Mouse (Mus musculus) cerebellum, adult (tissue): ENCODE measurements around the gene Olr1.

Experiments
- ATAC-seq: cut with Nextera tagmentation; 2 replicates; pipeline ENCODE4 v1.9.2; 2017; ENCODE audit warnings: mild to moderate bottlenecking, moderate library complexity, mixed read lengths; ENCODE audit not compliant: insufficient number of reproducible peaks, low FRiP score, low TSS enrichment

The Olr1 gene

DNA sequence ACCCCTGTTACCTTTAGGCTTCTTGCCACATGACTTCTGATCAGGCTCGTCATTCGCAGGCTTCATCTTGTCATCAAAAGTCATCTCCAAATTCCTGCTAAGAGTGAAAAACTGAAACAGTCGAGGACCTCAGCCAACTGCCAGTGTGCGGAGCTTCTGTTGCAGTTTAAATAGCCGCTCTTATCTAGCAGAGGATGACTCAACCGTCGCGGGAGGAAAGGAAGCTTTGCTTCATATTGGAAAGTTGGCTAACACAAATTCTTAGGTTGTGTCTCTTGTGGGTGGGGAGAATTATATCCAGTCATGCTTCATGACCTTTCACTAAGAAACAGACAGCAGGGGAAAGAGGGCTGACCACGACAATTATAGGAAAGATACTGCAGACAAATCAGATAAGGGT is at the start of gene Olr1:
Gene Olr1 (minus strand): TSS at position 142 of the 400 bp plus-strand sequence.
- no peak for ATAC-seq

DNA sequence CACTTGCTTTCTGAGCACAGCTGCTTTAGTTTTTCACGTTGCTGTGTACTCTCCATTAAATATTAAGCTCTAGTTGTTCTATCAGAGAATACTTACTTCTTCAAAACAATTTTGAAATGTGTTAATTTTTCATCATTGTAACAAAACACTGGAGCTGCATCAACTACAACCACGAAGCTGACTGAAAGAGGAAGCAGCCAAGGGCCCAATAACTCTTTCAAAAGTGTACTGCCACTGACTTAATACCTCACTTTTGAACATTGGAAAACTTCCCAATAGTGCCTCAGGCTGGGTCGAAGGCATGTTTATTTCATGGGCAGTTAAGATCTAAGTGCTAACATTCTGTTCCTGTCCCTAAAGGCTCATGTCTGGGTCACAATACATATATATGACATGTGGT is 41.0 kb upstream of the Olr1 start:
- no peak for ATAC-seq

DNA sequence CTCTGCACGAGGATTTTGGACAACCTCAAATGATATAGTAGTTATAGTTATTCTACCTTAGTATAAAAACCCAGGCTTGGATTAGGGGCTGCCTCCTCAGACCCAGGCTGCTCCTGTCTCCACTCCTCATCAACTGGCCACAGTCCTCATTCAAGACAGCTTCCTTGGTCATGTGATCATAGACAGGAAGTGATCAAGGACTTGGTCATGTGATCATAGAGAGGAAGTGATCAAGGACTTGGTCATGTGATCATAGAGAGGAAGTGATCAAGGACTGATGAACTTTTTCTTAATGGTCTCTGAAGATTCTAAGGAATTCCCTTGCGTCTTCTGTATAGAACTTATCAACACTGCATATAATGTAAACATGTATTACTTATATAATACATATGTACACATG is 40.3 kb upstream of the Olr1 start:
- no peak for ATAC-seq

DNA sequence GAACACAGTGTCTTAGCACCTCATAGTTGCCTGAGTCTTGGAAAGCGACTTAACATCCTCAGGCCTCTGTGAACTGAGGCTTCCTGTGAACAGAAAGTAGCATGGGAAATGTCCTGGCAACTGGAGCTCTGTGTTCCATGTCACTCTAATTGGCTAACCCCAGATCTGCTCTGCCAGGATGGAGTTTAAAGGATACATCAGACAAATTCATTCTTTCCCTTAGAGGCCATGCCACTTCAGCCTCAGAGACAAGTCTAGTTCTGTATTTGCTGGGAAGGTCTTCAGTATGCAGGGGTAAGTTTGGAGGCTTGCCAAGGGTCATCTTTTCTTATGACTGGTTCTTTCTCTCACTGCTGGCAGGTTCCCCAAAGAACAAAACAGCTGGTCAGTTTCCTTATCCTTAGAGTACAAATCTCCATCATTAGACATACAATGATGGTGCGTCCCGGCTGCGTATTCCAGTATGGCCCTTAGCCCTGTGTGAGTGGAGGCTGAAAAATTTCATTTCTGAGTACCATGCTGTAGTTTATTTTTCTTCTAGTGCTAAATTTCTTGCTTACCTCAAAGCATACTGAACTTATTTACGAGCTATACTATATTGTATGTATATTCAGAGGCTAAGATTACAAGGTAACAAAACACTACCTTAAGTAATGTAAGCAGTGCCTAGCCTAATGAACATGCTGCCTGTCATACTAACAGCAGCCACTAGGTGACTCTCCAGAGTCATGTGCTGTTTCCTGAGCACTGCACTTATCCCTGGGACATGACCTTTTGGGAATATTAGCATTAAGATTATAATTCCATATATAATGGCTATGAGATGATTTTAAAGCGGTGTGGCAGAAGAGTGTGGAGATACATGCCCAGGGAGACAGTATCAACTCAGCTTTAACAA is 37.0 kb upstream of the Olr1 start:
- ATAC-seq, result peak; percentile 81

DNA sequence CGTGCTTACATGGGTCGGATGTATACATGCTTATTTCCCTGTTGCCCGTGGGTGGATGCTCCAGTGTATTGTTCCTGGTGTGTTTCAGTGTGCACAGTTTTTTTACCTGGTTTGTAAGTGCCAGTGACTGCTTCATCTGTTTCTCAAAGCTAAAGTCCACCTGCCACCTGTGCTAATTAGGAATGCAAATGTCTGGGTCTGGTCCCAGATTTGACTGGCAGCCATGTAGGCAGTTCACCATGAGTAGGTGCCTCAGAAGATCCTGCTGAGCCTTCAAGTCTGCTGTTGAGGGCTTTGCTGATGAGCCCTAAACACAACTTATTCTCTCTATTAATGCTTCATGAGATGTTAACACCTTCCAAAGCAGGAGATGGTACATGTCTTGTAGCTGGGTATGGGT is 35.6 kb upstream of the Olr1 start:
- ATAC-seq, result peak; percentile 38; the same call in 1 of the 2 replicates

DNA sequence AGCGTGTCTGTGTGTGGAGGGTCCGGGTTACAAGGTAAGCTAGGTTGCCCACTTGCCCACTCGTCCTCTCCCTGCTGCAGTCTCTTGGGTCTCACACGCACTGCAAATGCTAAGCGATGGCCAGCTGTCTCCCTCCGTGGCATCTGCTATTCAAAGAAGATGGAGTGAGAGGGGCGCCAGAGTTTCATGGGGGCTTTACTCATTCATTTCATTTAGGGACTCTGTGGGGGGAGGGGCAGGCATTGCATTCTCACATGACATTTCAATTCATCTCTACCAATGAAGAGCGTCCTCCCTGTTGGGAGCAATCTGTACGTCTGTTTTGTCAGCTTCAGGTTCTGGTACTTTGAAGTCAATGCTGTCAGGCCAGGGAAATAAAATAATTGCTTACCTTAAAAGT is 35.0 kb upstream of the Olr1 start:
- no peak for ATAC-seq

DNA sequence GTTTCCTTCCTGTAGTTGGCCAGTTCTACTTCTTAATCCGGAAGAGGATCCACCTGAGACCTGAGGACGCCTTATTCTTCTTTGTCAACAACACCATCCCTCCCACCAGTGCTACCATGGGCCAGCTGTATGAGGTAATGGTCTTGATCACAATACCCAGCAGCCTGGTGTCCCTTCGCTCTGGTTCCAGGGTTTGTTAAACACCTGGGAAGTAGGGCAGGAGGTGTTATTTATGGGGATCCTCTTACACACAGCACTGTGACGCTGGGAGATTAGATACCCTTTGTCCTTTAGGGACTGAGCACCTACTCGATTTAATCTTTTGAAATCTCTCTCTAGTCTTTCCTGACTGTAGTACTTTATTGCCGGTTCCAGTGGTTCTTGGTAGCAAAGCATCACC is 31.6 kb upstream of the Olr1 start:
- ATAC-seq, result no peak

DNA sequence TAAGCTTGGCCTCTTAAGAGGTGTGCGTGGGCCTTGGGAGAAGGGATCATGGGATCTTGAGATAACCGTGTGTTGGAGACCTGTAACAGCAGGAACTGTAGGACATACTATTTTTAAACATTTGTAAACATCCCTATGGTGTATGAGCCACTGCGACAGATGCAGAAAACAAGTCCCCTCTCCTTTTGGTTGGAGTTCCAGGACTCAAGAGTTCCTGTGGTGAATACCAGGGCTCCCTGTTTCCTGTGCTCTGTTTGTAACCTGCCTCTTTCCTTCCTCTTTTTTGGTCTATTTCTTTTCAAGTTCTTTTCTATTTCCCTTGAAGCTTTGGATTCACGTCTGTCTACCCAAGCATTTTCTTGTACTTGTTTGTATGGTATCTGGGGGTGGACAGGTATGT is 28.8 kb upstream of the Olr1 start:
- no peak for ATAC-seq

DNA sequence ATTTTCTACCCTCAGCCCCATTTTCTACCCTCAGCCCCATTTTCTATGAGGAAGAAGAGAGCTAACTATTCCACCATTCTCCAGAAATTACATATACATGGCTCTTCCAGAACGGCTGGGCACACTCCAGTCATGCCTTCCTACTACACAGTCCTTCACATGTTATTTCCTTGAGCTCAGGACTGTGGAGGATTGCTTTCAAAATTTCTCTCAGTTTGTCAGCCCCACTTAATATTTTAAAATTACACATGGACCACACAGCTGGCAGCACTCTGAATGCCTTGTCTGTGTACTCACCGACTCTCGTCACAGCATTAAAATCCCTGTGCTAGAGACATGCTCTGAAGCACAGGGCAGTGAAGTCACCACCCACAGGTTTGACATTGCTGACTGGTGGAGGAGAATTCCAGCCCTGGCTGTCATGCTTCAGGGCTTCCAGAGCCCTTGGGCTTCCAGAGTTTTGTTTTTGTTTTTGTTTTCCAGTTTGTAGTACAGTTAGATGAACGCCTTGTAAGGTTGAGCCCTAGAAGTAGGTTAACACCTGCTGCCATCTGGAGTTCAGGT is 27.7 kb upstream of the Olr1 start:
- no peak for ATAC-seq

DNA sequence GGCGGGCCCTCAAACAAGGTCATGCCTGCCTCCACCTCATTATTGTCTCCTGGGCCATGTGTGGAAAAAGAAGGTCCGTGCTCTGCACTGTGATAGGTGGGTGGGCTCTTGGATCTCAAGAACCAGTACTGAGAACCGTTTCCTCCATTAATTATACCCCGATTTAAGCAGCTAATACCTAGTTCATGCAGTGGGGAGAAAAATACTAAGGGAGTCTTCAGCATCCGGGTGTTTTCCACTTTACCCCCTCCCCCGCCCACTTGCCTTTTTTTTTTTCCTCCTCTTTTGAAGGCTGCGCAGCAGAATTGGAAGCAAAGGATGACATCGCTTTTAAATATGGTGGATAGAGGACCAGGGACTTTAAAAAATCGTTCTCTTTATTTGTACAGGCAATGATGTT is 27.1 kb upstream of the Olr1 start:
- peak; percentile 26; the same call in 1 of the 2 replicates for ATAC-seq

DNA sequence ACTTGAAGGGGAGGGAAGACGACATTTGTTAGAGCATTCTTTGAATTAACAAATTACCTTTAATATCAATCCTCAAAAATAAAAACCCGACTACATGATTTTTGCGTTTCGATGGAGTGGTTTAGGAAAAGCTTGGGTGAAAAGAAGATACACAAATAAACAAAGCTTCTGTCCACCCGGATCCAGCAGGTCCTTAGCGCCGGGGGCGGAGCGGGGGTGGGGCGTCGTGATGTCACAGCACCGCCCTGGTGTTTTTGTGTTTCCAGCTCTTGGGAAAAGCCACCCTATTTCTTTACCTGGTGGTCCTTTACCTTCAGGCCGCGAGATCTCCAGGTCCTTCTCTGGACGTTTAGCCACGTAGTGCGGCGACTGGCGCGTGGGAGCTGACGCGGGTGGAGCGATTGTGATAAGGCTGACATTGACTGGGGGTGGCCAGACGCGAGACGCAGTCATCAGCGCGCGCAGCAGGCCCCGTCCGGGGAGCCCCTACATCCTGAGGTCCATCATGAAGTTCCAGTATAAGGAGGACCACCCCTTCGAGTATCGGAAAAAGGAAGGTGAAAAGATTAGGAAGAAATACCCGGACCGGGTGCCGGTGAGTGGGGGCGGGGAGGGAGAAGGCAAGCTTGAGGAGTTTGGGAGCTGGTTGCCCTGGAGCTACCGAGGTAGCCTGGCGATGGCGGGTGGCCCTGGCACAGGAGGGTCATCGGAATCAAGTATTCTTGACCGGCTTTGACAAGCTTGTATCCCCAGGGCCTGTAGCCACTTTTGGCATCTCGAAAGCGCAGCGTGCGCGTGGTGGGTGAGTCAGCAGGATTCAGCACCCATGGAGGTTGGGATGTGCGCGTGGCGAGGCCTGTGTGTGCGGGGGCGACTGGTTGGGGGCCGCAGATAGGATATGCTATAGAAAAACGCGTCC is 26.2 kb upstream of the Olr1 start, which contains the start of gene Gabarapl1:
Gene Gabarapl1 (plus strand): TSS at position 219 of the 919 bp plus-strand sequence.
- peak; percentile 80 for ATAC-seq

DNA sequence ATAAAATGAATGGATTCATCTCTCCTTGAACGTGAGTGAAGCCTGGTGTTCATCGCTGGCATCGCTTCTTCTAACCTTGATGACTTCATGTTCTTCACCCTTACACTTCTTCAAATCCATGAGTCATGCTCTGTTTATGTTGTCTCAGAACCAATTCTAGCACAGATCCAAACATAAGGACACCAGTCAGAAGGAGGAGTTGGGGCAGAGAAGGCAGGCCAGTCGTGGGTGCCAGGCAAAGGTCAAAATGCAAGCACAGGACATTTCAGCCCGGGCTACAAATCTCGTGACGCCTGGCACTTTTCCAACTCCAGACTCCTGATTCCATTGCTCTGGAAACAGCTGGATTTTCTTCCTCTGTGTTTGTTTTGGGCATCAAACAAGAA is 25.6 kb upstream of the Olr1 start:
- peak; percentile 36; the same call in 1 of the 2 replicates for ATAC-seq

DNA sequence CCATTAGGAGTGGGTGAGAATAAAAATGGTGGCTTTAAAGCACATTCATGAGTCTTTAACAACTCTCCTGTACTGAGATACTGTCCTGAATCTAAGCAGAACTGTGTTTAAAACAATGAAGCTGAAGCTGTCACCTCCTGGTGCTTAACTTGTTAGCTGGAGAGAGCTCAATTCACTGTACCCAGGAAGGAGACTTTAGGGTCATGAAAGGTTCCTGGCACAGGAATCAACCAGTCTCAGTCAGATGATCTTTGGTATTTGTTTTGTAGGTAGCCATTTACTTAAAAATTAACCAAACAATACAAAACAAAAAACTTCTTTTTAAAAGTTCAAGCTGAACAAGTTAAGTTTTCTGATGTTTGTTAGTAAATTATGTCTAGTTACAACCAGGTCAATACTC is 23.3 kb upstream of the Olr1 start:
- no peak for ATAC-seq

DNA sequence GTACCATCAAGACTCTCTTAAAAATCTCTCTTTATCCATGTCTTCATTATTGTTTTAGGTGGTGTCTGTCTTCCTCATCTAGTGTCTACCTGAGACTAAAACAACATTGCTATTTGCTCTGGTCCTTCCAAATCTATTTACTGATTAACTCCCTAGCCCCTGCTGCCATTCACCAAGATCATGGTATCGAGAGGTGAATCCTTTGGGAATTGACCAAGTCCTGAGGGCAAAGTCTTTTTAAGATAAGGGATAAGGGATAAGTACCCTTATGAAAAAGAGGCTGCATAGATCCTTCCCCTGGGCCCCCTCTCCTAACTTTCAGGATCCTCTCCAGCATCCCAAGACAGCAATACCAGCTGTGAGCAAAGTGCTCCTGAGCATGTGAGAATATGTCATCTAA is 22.6 kb upstream of the Olr1 start:
- no peak for ATAC-seq

DNA sequence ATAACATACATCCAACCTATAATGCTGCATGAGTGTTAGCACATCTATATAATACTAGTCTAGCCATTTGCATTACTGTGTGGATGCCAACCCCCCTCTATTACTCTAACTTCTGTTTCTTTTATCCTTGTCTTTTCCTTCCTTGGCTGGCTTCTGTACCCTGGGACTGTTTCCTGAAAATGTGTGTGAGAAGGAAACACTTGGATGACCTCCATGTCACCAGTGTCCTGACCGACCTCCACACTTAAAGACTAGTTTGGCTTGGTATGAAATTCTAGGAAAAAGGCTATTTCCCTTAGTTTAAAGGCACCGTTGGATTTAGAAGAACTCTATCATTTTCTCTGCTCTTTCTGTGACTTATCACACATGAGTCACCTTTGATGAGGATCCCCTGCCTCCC is 20.5 kb upstream of the Olr1 start:
- ATAC-seq, result no peak

DNA sequence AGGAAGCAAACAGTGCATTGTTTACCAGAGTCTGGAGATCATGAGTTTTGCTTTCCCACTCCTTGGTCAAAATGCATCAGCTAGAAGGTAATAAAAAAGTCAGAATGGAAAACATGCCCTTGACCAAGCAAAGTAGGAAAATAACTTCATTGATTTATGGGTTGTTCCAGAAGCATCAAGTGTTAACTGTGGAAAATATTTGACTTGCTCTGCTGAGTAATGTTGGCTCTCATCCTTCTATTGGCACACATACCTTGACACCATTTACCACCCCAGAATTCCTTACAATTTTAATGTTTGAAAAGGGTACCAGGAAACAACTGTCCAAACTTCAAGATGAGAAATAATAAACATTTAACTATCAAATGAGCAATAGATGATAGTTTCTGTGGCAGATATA is 19.1 kb upstream of the Olr1 start:
- ATAC-seq, result no peak

DNA sequence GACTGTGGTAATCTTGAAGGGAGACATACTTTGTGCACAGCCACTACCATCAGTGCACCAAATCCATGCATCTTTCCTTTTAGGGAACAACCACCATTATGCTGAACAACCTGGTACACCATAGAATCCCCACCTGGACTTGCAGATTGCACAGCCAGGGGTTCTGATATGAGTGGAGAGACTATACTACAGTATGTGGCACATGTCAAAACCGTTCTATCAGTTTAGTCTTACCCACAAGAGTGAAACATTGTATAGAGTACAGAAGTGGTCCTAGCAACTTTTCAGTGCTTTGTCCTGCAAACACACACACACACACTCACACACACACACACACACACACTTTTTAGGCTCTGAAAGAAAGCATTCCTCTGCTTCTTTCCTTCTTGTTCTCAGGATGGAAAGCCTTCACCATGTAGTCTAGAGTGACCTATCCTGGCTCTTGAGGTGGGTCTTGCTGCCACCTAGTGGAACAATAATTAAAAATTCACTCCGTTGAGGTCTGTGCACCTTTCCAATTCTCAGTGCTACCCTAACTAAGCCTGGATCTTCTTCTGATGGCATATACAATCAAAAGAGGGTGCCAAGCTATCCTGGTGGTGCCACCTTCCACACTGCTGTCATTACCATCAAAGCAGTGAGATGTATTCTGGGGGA is 10.9 kb upstream of the Olr1 start:
- peak; percentile 79 for ATAC-seq

DNA sequence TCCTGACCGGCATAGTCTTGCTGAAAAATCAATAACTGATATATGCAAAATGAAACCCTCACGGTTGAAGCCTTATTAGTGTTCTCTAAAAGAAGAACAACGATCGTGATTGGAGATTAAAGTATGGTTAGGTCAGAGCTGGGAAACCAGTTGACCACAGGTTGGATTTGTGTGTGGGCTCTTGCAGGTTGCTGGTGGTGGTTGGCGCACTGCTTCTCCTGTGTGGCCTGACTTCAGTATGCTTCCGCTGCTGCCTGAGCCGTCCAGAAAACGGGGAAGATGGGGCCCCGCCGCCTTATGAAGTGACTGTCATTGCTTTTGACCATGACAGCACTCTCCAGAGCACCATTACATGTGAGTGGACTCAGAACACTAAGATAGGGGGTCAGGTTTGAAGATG is 9.4 kb upstream of the Olr1 start:
- no peak for ATAC-seq

DNA sequence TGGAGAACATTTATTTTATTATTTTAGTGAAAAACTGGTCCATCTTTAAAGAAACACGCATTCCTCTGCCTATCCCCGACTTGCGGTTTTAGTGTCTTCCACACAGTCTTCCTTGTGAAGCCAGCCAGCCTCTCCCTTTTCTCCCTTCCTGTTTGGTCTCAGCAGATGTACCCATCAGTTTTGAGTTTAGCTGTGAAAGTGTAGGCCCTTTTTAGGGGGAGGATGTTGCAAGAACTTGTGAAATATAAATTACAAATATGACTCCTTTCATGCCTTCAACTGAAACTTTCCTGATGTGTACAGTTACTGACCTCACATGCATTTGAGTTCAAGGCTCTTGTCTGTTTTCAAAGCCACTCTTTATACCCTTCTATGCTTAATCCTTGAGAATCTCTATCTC is 8.1 kb upstream of the Olr1 start:
- ATAC-seq, result no peak

DNA sequence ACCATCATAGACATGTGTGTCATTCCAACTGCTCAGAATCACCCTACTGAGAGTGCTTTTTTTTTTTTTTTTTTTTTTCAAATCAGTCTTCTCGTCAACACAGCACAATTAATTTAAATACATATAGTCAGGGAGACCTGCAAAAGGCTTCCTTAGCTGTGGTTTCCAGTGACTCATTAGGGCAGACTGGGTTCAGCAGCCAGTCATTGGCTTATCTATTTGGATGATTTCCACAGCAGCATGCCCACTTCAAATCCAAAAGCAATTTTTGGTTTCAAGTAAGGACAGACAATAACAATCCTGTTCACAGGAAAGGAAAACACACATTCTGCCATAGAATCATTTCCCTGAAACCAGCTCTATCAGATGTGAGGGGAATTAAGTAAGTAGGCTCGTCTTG is 7.4 kb upstream of the Olr1 start:
- no peak for ATAC-seq
